Mouse (Mus musculus): ENCODE measurements around the gene Coro6. TPM values are rescaled to one million over a fixed set of nuclear protein-coding genes. Genes with fewer than 3 reads are reported as not detected.

Gene Coro6
- polyA plus RNA-seq, 1 experiment from 2014 or later = 0.09 TPM

DNA sequence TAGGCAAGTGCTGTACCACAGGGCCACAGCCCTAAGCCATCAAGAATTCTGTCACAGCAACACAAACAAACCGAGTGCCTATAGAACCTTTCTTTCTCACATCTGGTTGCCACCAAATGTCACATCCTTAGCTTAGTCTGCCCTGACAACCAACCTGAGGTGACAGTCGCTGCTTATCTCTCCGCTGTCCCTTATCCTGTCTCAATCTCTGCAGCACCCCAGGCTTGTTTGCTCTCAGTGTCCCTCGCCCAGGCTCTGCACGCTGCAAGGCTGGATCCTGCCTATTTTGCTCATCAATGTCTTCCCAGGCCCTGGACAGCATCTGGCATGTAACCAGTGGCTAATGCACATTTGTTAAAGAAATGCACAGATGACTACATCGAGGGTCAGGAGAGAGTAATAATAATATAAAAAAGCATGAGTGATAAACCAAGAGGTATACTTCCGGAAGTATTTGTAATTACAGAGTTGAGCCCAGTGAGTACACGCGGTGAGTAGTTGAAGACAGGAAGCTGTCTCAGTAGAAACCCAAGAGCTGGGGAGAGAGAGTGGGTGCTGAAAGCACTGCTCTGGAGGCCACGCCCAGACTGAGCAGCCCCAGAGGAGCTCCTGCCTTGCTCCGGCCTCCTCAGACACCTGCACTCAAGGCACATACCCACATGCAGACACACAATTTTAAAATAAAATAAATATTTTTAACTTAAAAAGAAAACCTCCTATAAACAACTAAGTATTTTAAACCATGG lies 21.5 kb downstream of the Coro6 start:
- no peak overlapping the region for H3K9ac ChIP-seq (ENCODE audit: low read depth, low read length)
- H3K9me3 ChIP-seq (replicated peaks; ENCODE audit: low read length) = no peaks in the 10 kb centered on the region
- no peak overlapping the region for H3K4me2 ChIP-seq (ENCODE audit: low read length)
- H3K36me3 ChIP-seq (ENCODE audit: insufficient read depth, low read length) = no peaks in the 10 kb centered on the region
- no peak overlapping the region for H3K27ac ChIP-seq
- 65% methylated on average over 11 of the region's 11 CpGs for WGBS
- DNase-seq (ENCODE audit: low spot score) = no peak
- no peak overlapping the region for H3K4me3 ChIP-seq (replicated peaks; ENCODE audit: low read depth, low read length)
- no peaks in the 10 kb centered on the region for H3K27me3 ChIP-seq (ENCODE audit: insufficient read depth, low read length)
- no peak for ATAC-seq (replicated peaks; ENCODE audit: low FRiP score, low read depth)
- peaks cover 3% of the 10 kb centered on the region for H3K4me1 ChIP-seq (replicated peaks; ENCODE audit: insufficient read depth, low read length)
- TF ChIP-seq CTCF (IDR thresholded peaks at IDR 0.05; ENCODE audit: low read depth) = no peak

GRCm38 (mm10) chr11:77485229-77485628 lies 23.0 kb downstream of the Coro6 start:
- DNase-seq (ENCODE audit: low spot score) (no peak), ATAC-seq (replicated peaks; ENCODE audit: low FRiP score, low read depth) (no peak)
- WGBS = 38% methylated on average over 6 of the region's 6 CpGs
- H3K27ac ChIP-seq = no peak overlapping the region
- H3K4me1 ChIP-seq (replicated peaks; ENCODE audit: insufficient read depth, low read length) = peaks cover 12% of the 10 kb centered on the region
- no peak for TF ChIP-seq CTCF (IDR thresholded peaks at IDR 0.05; ENCODE audit: low read depth)
- no peak overlapping the region for H3K4me2 ChIP-seq (ENCODE audit: low read length)
- H3K27me3 ChIP-seq (ENCODE audit: insufficient read depth, low read length) = no peaks in the 10 kb centered on the region
- no peak overlapping the region for H3K9ac ChIP-seq (ENCODE audit: low read depth, low read length)
- H3K36me3 ChIP-seq (ENCODE audit: insufficient read depth, low read length) = no peaks in the 10 kb centered on the region
- no peaks in the 10 kb centered on the region for H3K9me3 ChIP-seq (replicated peaks; ENCODE audit: low read length)
- no peak overlapping the region for H3K4me3 ChIP-seq (replicated peaks; ENCODE audit: low read depth, low read length)

DNA sequence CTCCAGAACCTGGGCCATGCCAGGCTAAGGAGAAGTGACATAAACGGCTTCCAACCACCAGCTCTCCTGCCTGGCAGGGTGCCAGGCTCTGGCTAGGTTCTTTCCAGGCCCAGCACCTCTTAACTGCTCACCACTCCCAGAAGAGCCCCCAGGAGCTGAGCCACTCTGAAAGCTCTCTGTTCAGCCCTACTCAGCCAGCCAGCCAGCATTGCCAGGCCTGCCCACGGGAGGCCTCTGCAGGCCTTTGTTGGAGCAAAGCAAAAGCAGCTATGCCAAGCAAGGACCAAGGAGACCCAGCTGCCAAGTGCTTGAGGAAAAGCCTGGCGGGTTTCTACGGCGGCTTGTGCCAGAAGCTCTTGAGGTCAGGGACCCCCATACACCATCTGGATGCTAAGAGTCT lies 24.6 kb downstream of the Coro6 start:
- H3K9me3 ChIP-seq (replicated peaks; ENCODE audit: low read length) = no peaks in the 10 kb centered on the region
- no peak overlapping the region for H3K4me2 ChIP-seq (ENCODE audit: low read length)
- no peak for DNase-seq (ENCODE audit: low spot score)
- no peak overlapping the region for H3K4me3 ChIP-seq (replicated peaks; ENCODE audit: low read depth, low read length)
- H3K36me3 ChIP-seq (ENCODE audit: insufficient read depth, low read length) = no peaks in the 10 kb centered on the region
- 75% methylated on average over 5 of the region's 5 CpGs for WGBS
- H3K27me3 ChIP-seq (ENCODE audit: insufficient read depth, low read length) = no peaks in the 10 kb centered on the region
- no peak overlapping the region for H3K27ac ChIP-seq
- H3K9ac ChIP-seq (ENCODE audit: low read depth, low read length) = no peak overlapping the region
- TF ChIP-seq CTCF (IDR thresholded peaks at IDR 0.05; ENCODE audit: low read depth) = no peak
- peaks cover 20% of the 10 kb centered on the region for H3K4me1 ChIP-seq (replicated peaks; ENCODE audit: insufficient read depth, low read length)
- no peak for ATAC-seq (replicated peaks; ENCODE audit: low FRiP score, low read depth)

DNA sequence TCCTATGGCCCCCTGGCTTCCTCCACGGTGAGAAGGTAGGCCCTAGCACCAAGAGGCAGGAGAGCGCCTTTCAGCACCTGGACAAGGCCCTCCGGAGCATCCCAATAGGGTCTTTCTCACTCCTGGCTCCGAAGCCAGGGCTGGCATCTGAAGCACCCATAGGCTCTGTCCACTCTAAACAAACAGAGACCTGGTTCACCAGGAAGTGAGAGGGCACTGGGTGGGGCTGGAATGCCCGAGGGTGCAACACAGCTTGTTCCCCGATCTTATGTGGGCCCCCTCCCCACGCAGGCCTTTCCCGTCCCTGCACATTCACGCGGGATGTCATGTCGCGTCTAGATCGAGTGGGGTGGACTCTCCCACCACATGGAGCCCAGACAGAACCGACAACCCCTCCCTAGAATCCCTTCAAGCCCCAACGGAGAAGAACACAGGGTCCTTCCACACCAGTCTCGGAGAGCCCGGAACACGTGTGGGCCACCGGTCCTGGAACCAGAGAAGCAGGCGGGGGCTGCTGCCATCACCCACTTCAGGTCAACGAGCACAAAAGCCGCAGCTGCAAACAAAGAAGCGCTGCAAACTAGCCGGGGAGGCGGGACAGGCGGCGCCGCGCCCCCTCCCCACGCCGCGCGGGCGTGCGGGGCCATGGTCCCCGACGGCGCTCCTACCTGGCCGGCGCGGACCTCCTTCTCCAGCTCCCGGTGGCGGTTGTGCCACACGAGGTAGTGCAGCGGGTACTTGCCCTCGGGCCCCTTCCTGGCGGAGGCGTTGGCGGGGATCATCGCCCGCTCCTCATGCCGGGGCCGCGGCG lies 26.8 kb downstream of the Coro6 start:
- Histone ChIP-seq H3K36me3 (ENCODE audit: insufficient read depth, low read length) (no peaks in the 10 kb centered on the region), H3K9ac (ENCODE audit: low read depth, low read length) (peak overlapping the region; percentile 75), H3K4me3 (replicated peaks; ENCODE audit: low read depth, low read length) (peak overlapping the region; percentile 85), H3K27me3 (ENCODE audit: insufficient read depth, low read length) (no peaks in the 10 kb centered on the region), H3K4me1 (replicated peaks; ENCODE audit: insufficient read depth, low read length) (peaks cover 28% of the 10 kb centered on the region), H3K27ac (no peak overlapping the region), H3K9me3 (replicated peaks; ENCODE audit: low read length) (no peaks in the 10 kb centered on the region), H3K4me2 (ENCODE audit: low read length) (peak overlapping the region; percentile 100)
- DNase-seq (ENCODE audit: low spot score) (no peak), ATAC-seq (replicated peaks; ENCODE audit: low FRiP score, low read depth) (no peak)
- 4% methylated on average over 54 of the region's 55 CpGs for WGBS
- TF ChIP-seq CTCF (IDR thresholded peaks at IDR 0.05; ENCODE audit: low read depth) = no peak

GRCm38 (mm10) chr11:77489591-77490235 lies 27.5 kb downstream of the Coro6 start, which contains the start of gene Ankrd13b:
TSS of gene Ankrd13b (minus strand) at chr11:77489678.
- peak within 1 kb of the TSS; percentile 75 for H3K9ac ChIP-seq (ENCODE audit: low read depth, low read length)
- DNase-seq (ENCODE audit: low spot score) = peak; percentile 87
- H3K4me2 ChIP-seq (ENCODE audit: low read length) = peak within 1 kb of the TSS; percentile 100
- no peaks in the 10 kb centered on the region for H3K9me3 ChIP-seq (replicated peaks; ENCODE audit: low read length)
- H3K27me3 ChIP-seq (ENCODE audit: insufficient read depth, low read length) = no peaks in the 10 kb centered on the region
- peak within 1 kb of the TSS; percentile 85 for H3K4me3 ChIP-seq (replicated peaks; ENCODE audit: low read depth, low read length)
- under 1% methylated on average over 66 of the region's 87 CpGs for WGBS
- no peaks in the 10 kb centered on the region for H3K36me3 ChIP-seq (ENCODE audit: insufficient read depth, low read length)
- peak; percentile 19; the same call in 1 of the 2 replicates for ATAC-seq (replicated peaks; ENCODE audit: low FRiP score, low read depth)
- no peak within 1 kb of the TSS for H3K27ac ChIP-seq
- H3K4me1 ChIP-seq (replicated peaks; ENCODE audit: insufficient read depth, low read length) = peaks cover 35% of the 10 kb centered on the region
- no peak for TF ChIP-seq CTCF (IDR thresholded peaks at IDR 0.05; ENCODE audit: low read depth)

DNA sequence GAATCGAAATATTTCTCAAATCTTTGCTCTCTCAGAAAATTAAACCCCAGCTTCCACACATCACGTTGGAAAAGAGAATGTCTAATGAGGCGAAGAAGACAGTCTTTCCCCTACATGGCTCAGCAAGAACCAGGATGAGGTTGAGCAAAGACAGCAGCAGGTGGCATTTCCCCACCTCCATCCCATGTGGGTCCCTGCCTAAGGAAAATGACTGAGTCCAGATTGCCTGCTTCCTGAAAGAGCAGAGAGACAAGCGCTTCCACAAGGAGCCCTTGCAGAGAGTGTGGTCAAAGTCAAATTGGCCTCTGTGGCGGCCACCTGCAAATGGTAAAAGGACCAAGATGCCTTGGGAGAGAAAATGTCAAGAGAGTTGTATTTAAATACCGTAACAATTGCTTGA lies 28.2 kb downstream of the Coro6 start:
- DNase-seq (ENCODE audit: low spot score) = no peak
- 60% methylated on average over 6 of the region's 6 CpGs for WGBS
- peaks cover 42% of the 10 kb centered on the region for H3K4me1 ChIP-seq (replicated peaks; ENCODE audit: insufficient read depth, low read length)
- no peak for TF ChIP-seq CTCF (IDR thresholded peaks at IDR 0.05; ENCODE audit: low read depth)
- H3K36me3 ChIP-seq (ENCODE audit: insufficient read depth, low read length) = no peaks in the 10 kb centered on the region
- H3K4me2 ChIP-seq (ENCODE audit: low read length) = peak overlapping the region; percentile 100
- H3K9me3 ChIP-seq (replicated peaks; ENCODE audit: low read length) = no peaks in the 10 kb centered on the region
- no peaks in the 10 kb centered on the region for H3K27me3 ChIP-seq (ENCODE audit: insufficient read depth, low read length)
- 0 out of 2 replicates have a peak overlapping the region, but pooled peaks have one; percentile 85 for H3K4me3 ChIP-seq (replicated peaks; ENCODE audit: low read depth, low read length)
- no peak for ATAC-seq (replicated peaks; ENCODE audit: low FRiP score, low read depth)
- no peak overlapping the region for H3K27ac ChIP-seq
- H3K9ac ChIP-seq (ENCODE audit: low read depth, low read length) = no peak overlapping the region
